ENCODE assay signal across 7 mouse cellular contexts in genomic region chr7:108944002-108944401, GRCm38 (mm10). TPM values are rescaled to one million over a fixed set of nuclear protein-coding genes. Genes with fewer than 3 reads are reported as not detected.
DNase-seq lines count a peak whose midpoint lies in the region; ATAC-seq lines count a peak whose summit lies in the region.

No protein-coding gene starts in this region.

- DNase-seq in spleen, postnatal 36 days (ENCODE audit: low spot score in 2 of 2) = peak; percentile 20 to 22
- DNase-seq in spleen, adult 12 weeks (ENCODE audit: low spot score) = no peak
- DNase-seq in adrenal gland, postnatal 36 days = peak; percentile 35 to 48
- peak; percentile 75 for DNase-seq in embryonic facial prominence, embryonic 11.5 days (ENCODE audit: low spot score)
- peak; percentile 45 for DNase-seq in lung, postnatal 10 days
- peak; percentile 42 for DNase-seq in right cerebral cortex, postnatal 25 days

- 0 out of 2 replicates have a peak, but pooled peaks have one; percentile 11 for ATAC-seq in embryonic facial prominence, embryonic 11.5 days (replicated peaks; ENCODE audit: insufficient number of reproducible peaks, low FRiP score, low TSS enrichment, low read depth)
- ATAC-seq in intestine, embryonic 16.5 days = peak; percentile 66

- H3K36me3 ChIP-seq in embryonic facial prominence, embryonic 11.5 days (replicated peaks; ENCODE audit: control insufficient read depth, insufficient read depth, low read depth, low read length) = peaks cover 5% of the 10 kb centered on the region; the same call in 1 of the 2 replicates
- H3K36me3 ChIP-seq in intestine, embryonic 16.5 days (ENCODE audit: control insufficient read depth, insufficient read depth, low read length) = peaks cover 16% of the 10 kb centered on the region; the same call in 1 of the 2 replicates

- H3K4me1 ChIP-seq in embryonic facial prominence, embryonic 11.5 days (ENCODE audit: control insufficient read depth, insufficient read depth, low read length) = no peaks in the 10 kb centered on the region
- H3K4me1 ChIP-seq in intestine, embryonic 16.5 days (ENCODE audit: control insufficient read depth, insufficient read depth, low read length) = no peaks in the 10 kb centered on the region

- H3K4me2 ChIP-seq in embryonic facial prominence, embryonic 11.5 days (ENCODE audit: low read depth, low read length) = no peak overlapping the region
- no peak overlapping the region for H3K4me2 ChIP-seq in intestine, embryonic 16.5 days (ENCODE audit: low read depth, low read length)

- H3K27me3 ChIP-seq in embryonic facial prominence, embryonic 11.5 days (ENCODE audit: control insufficient read depth, insufficient read depth, low read length) = no peaks in the 10 kb centered on the region
- no peaks in the 10 kb centered on the region; the same call in 1 of the 2 replicates for H3K27me3 ChIP-seq in intestine, embryonic 16.5 days (replicated peaks; ENCODE audit: control insufficient read depth, insufficient read depth, low read length)

- no peak overlapping the region for H3K27ac ChIP-seq in embryonic facial prominence, embryonic 11.5 days (replicated peaks; ENCODE audit: low read depth, low read length)
- H3K27ac ChIP-seq in intestine, embryonic 16.5 days (ENCODE audit: low read length) = no peak overlapping the region

- 2% methylated on average over 2 of the region's 2 CpGs for WGBS in embryonic facial prominence, embryonic 11.5 days
- WGBS in intestine, embryonic 16.5 days = 10% methylated on average over 2 of the region's 2 CpGs

- H3K9ac ChIP-seq in embryonic facial prominence, embryonic 11.5 days (replicated peaks; ENCODE audit: low read length) = no peak overlapping the region
- H3K9ac ChIP-seq in intestine, embryonic 16.5 days (ENCODE audit: low read depth, low read length) = no peak overlapping the region

- no peak overlapping the region for H3K4me3 ChIP-seq in embryonic facial prominence, embryonic 11.5 days (ENCODE audit: low read depth, low read length)
- no peak overlapping the region for H3K4me3 ChIP-seq in intestine, embryonic 16.5 days (ENCODE audit: low read length)

- H3K9me3 ChIP-seq in embryonic facial prominence, embryonic 11.5 days (replicated peaks; ENCODE audit: control insufficient read depth, low read length) = no peaks in the 10 kb centered on the region
- H3K9me3 ChIP-seq in intestine, embryonic 16.5 days (ENCODE audit: control insufficient read depth, low read length) = no peaks in the 10 kb centered on the region

RNA-seq across cellular contexts. Expression of gene Tub, which starts 6.1 kb away (rescaled TPM):
- total RNA-seq in adrenal gland, postnatal 36 days (2021) = 10 to 100 TPM; 21.1 to 38.1 TPM
- 3.9 and 4.5 TPM in 2 replicates for polyA plus RNA-seq in embryonic facial prominence, embryonic 11.5 days (2014; fragmentation: Nextera tagmentation; extraction: Ambion mirVana)
- polyA plus RNA-seq in intestine, embryonic 16.5 days (2015; fragmentation: Nextera tagmentation; extraction: Ambion mirVana) = 1.8 and 1.9 TPM in 2 replicates

RNA-seq across cellular contexts. Expression of gene Eif3f, which starts 9.8 kb away (rescaled TPM):
- total RNA-seq in adrenal gland, postnatal 36 days (2021) = 100 to 1,000 TPM; 132 to 147 TPM
- 72.6 and 81.4 TPM in 2 replicates for polyA plus RNA-seq in embryonic facial prominence, embryonic 11.5 days (2014; fragmentation: Nextera tagmentation; extraction: Ambion mirVana)
- polyA plus RNA-seq in intestine, embryonic 16.5 days (2015; fragmentation: Nextera tagmentation; extraction: Ambion mirVana) = 68.2 TPM in 2 replicates

RNA-seq across cellular contexts. Expression of gene Nlrp10, which starts 14.0 kb away (rescaled TPM):
- under 1 TPM; 0.36 to 0.40 TPM for total RNA-seq in adrenal gland, postnatal 36 days (2021)
- polyA plus RNA-seq in embryonic facial prominence, embryonic 11.5 days (2014; fragmentation: Nextera tagmentation; extraction: Ambion mirVana) = 0.07 and 0.13 TPM in 2 replicates
- 0.06 TPM in 1 of 2 replicates, not detected in the other for polyA plus RNA-seq in intestine, embryonic 16.5 days (2015; fragmentation: Nextera tagmentation; extraction: Ambion mirVana)

RNA-seq across cellular contexts. Expression of gene Olfr519, which starts 49.8 kb away (rescaled TPM):
- total RNA-seq in adrenal gland, postnatal 36 days (2021) = not detected
- not detected in 2 replicates for polyA plus RNA-seq in embryonic facial prominence, embryonic 11.5 days (2014; fragmentation: Nextera tagmentation; extraction: Ambion mirVana)
- not detected in 2 replicates for polyA plus RNA-seq in intestine, embryonic 16.5 days (2015; fragmentation: Nextera tagmentation; extraction: Ambion mirVana)

RNA-seq across cellular contexts. Expression of gene Olfr518, which starts 59.2 kb away (rescaled TPM):
- not detected for total RNA-seq in adrenal gland, postnatal 36 days (2021)
- polyA plus RNA-seq in embryonic facial prominence, embryonic 11.5 days (2014; fragmentation: Nextera tagmentation; extraction: Ambion mirVana) = not detected in 2 replicates
- not detected in 2 replicates for polyA plus RNA-seq in intestine, embryonic 16.5 days (2015; fragmentation: Nextera tagmentation; extraction: Ambion mirVana)
